27 mouse cellular contexts compared by ENCODE assay signal in the genomic region with DNA sequence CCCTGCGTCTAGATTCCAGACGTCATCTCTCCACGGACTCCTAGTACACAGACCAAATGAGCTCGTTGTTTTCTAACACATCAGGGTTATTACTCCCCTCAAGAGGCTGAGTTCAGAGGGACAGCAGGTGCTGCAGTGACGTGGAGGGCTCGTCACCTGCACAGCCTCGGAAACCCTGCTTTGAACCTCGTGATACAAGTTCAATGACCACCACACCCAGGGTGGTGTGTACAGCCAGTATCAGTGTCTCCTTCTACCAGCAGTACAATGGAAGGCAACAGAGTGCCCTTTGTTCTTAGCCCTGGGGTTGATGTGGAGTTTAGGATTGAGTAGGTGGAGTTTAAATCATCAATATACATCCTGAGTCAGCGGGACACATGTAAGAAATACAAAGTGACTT. TPM values are rescaled to one million over a fixed set of nuclear protein-coding genes. Genes with fewer than 3 reads are reported as not detected.
DNase-seq lines count a peak whose midpoint lies in the region; ATAC-seq and TF ChIP-seq lines count a peak whose summit lies in the region.
"Had no signal": no experiment of that assay in that cellular context is flagged by ENCODE, and none has a peak within 500 bp of the region (broad histone marks: within the 10 kb centered on the region; RNA-seq: fewer than 3 reads in every experiment).

No protein-coding gene starts in this region.

- TF ChIP-seq POLR2A in small intestine, adult 2 months (IDR thresholded peaks at IDR 0.05; ENCODE audit: low read depth, low read length) = no peak

- no peak for DNase-seq in intestine, embryonic 14.5 days (ENCODE audit: low spot score)
- DNase-seq in midbrain, embryonic 10.5 days (ENCODE audit: low spot score) = no peak
- DNase-seq in cerebellum, adult 9-10 months = no peak
- no peak for DNase-seq in thymus, postnatal 10 days (ENCODE audit: low spot score in 2 of 2)
- DNase-seq: adrenal gland, adult 2 months; adrenal gland, postnatal 14 days; cerebellum, adult 11 months; cerebellum, adult 2 months; cerebellum, postnatal 10 days; cerebellum, postnatal 36 days; embryo, embryonic 11 days; gastrocnemius, postnatal 25 days; heart, adult 18-20 months; heart, postnatal 10 days; heart, postnatal 36 days had no signal

- H3K4me2 ChIP-seq in intestine, embryonic 14.5 days (ENCODE audit: low read length) = no peak overlapping the region
- no peak overlapping the region for H3K4me2 ChIP-seq in intestine, embryonic 15.5 days (replicated peaks)
- H3K4me2 ChIP-seq: embryonic facial prominence, embryonic 13.5 days; forebrain, embryonic 12.5 days; forebrain, embryonic 15.5 days; heart, embryonic 12.5 days; heart, embryonic 15.5 days; hindbrain, embryonic 15.5 days had no signal

- H3K9ac ChIP-seq in intestine, embryonic 14.5 days (ENCODE audit: low read length) = no peak overlapping the region
- H3K9ac ChIP-seq in intestine, embryonic 15.5 days = no peak overlapping the region
- H3K9ac ChIP-seq: embryonic facial prominence, embryonic 13.5 days; forebrain, embryonic 12.5 days; forebrain, embryonic 15.5 days; heart, embryonic 12.5 days; heart, embryonic 15.5 days; hindbrain, embryonic 15.5 days had no signal

- peak; percentile 80 for ATAC-seq in intestine, embryonic 14.5 days (replicated peaks; ENCODE audit: low FRiP score, low TSS enrichment, low read depth)
- ATAC-seq in intestine, embryonic 15.5 days = peak; percentile 97
- ATAC-seq: CD4-positive, CD25-positive, alpha-beta regulatory T cell, adult 4 months; forebrain, embryonic 15.5 days had no signal

- no peak for TF ChIP-seq CTCF in small intestine, adult 2 months (IDR thresholded peaks at IDR 0.05; ENCODE audit: extremely low read depth, insufficient read length, insufficient replicate concordance, low read depth, low read length)

- no peaks in the 10 kb centered on the region for H3K4me1 ChIP-seq in intestine, embryonic 14.5 days (replicated peaks; ENCODE audit: control insufficient read depth, insufficient read depth, low read length)
- no peaks in the 10 kb centered on the region for H3K4me1 ChIP-seq in intestine, embryonic 15.5 days (replicated peaks)
- H3K4me1 ChIP-seq in small intestine, adult 2 months (ENCODE audit: control insufficient read depth, insufficient read depth, insufficient read length, low read length) = no peaks in the 10 kb centered on the region
- H3K4me1 ChIP-seq in midbrain, embryonic 10.5 days = no peaks in the 10 kb centered on the region
- H3K4me1 ChIP-seq: embryonic facial prominence, embryonic 10.5 days; embryonic facial prominence, embryonic 13.5 days; forebrain, embryonic 12.5 days; forebrain, embryonic 15.5 days; heart, embryonic 12.5 days; heart, embryonic 15.5 days; hindbrain, embryonic 10.5 days; hindbrain, embryonic 15.5 days had no signal

- H3K27me3 ChIP-seq in intestine, embryonic 14.5 days (replicated peaks; ENCODE audit: control insufficient read depth, insufficient read depth, low read length) = no peaks in the 10 kb centered on the region
- no peaks in the 10 kb centered on the region for H3K27me3 ChIP-seq in intestine, embryonic 15.5 days (replicated peaks)
- H3K27me3 ChIP-seq in small intestine, adult 2 months (ENCODE audit: control insufficient read depth, insufficient read depth, low read length) = no peaks in the 10 kb centered on the region
- no peaks in the 10 kb centered on the region for H3K27me3 ChIP-seq in midbrain, embryonic 10.5 days (ENCODE audit: low read depth, poor library complexity, severe bottlenecking)
- H3K27me3 ChIP-seq: embryonic facial prominence, embryonic 13.5 days; forebrain, embryonic 12.5 days; forebrain, embryonic 15.5 days; heart, embryonic 12.5 days; heart, embryonic 15.5 days; hindbrain, embryonic 15.5 days had no signal

- no peak overlapping the region for H3K27ac ChIP-seq in intestine, embryonic 14.5 days (ENCODE audit: low read depth)
- no peak overlapping the region for H3K27ac ChIP-seq in intestine, embryonic 15.5 days
- peak overlapping the region; percentile 48 for H3K27ac ChIP-seq in small intestine, adult 2 months (ENCODE audit: insufficient read depth, low read depth, low read length)
- H3K27ac ChIP-seq in midbrain, embryonic 10.5 days (replicated peaks) = no peak overlapping the region
- H3K27ac ChIP-seq: embryonic facial prominence, embryonic 10.5 days; embryonic facial prominence, embryonic 13.5 days; forebrain, embryonic 12.5 days; forebrain, embryonic 15.5 days; heart, embryonic 15.5 days; hindbrain, embryonic 10.5 days; hindbrain, embryonic 15.5 days had no signal

- H3K36me3 ChIP-seq in intestine, embryonic 14.5 days (ENCODE audit: control insufficient read depth, insufficient read depth, low read length) = no peaks in the 10 kb centered on the region
- no peaks in the 10 kb centered on the region for H3K36me3 ChIP-seq in intestine, embryonic 15.5 days
- H3K36me3 ChIP-seq in small intestine, adult 2 months (ENCODE audit: control insufficient read depth, insufficient read depth, low read length) = peaks cover 47% of the 10 kb centered on the region
- no peaks in the 10 kb centered on the region for H3K36me3 ChIP-seq in midbrain, embryonic 10.5 days
- H3K36me3 ChIP-seq: embryonic facial prominence, embryonic 10.5 days; embryonic facial prominence, embryonic 13.5 days; forebrain, embryonic 12.5 days; forebrain, embryonic 15.5 days; heart, embryonic 12.5 days; heart, embryonic 15.5 days; hindbrain, embryonic 10.5 days; hindbrain, embryonic 15.5 days had no signal

- H3K4me3 ChIP-seq in intestine, embryonic 14.5 days (ENCODE audit: low read depth, low read length) = no peak overlapping the region
- no peak overlapping the region for H3K4me3 ChIP-seq in intestine, embryonic 15.5 days (replicated peaks)
- no peak overlapping the region for H3K4me3 ChIP-seq in small intestine, adult 2 months (ENCODE audit: low read depth, low read length)
- no peak overlapping the region for H3K4me3 ChIP-seq in midbrain, embryonic 10.5 days
- H3K4me3 ChIP-seq: embryonic facial prominence, embryonic 10.5 days; embryonic facial prominence, embryonic 13.5 days; erythroblast, embryonic 14.5 days; forebrain, embryonic 12.5 days; forebrain, embryonic 15.5 days; heart, embryonic 12.5 days; heart, embryonic 15.5 days; hindbrain, embryonic 10.5 days; hindbrain, embryonic 15.5 days had no signal

- H3K9me3 ChIP-seq in intestine, embryonic 14.5 days (ENCODE audit: control insufficient read depth, low read length) = no peaks in the 10 kb centered on the region
- H3K9me3 ChIP-seq in intestine, embryonic 15.5 days = no peaks in the 10 kb centered on the region
- no peaks in the 10 kb centered on the region for H3K9me3 ChIP-seq in midbrain, embryonic 10.5 days (replicated peaks)
- H3K9me3 ChIP-seq: embryonic facial prominence, embryonic 10.5 days; embryonic facial prominence, embryonic 13.5 days; forebrain, embryonic 12.5 days; forebrain, embryonic 15.5 days; heart, embryonic 12.5 days; heart, embryonic 15.5 days; hindbrain, embryonic 10.5 days; hindbrain, embryonic 15.5 days had no signal

- WGBS in intestine, embryonic 14.5 days = 71% methylated on average over 9 of the region's 9 CpGs
- WGBS in intestine, embryonic 15.5 days = 67% methylated on average over 9 of the region's 9 CpGs
- WGBS in small intestine, adult 2 months = 28% methylated on average over 9 of the region's 9 CpGs
- WGBS in midbrain, embryonic 10.5 days = 92% methylated on average over 9 of the region's 9 CpGs

RNA-seq across cellular contexts. Expression of a gene that starts 21.2 kb away (rescaled TPM):
- polyA plus RNA-seq in intestine, embryonic 14.5 days (2014; fragmentation: Nextera tagmentation; extraction: Ambion mirVana) = 6.3 and 7.7 TPM in 2 replicates
- 7.1 and 7.3 TPM in 2 replicates for polyA plus RNA-seq in intestine, embryonic 15.5 days (2015; fragmentation: Nextera tagmentation; extraction: Ambion mirVana)
- 4.2 and 6.9 TPM in 2 replicates for polyA plus RNA-seq in small intestine, adult 2 months (2012; rRNA removed)
- 0.20 and 0.22 TPM in 2 replicates for polyA plus RNA-seq in midbrain, embryonic 10.5 days (2016; fragmentation: Nextera tagmentation; extraction: Ambion mirVana)
- polyA plus RNA-seq: erythroblast, embryonic 14.5 days had no signal

RNA-seq across cellular contexts. Expression of a gene that starts 42.4 kb away (rescaled TPM):
- 37.4 and 39.4 TPM in 2 replicates for polyA plus RNA-seq in intestine, embryonic 14.5 days (2014; fragmentation: Nextera tagmentation; extraction: Ambion mirVana)
- polyA plus RNA-seq in intestine, embryonic 15.5 days (2015; fragmentation: Nextera tagmentation; extraction: Ambion mirVana) = 39.7 and 41.2 TPM in 2 replicates
- polyA plus RNA-seq in small intestine, adult 2 months (2012; rRNA removed) = 9.6 and 14.6 TPM in 2 replicates
- 34.4 and 35.1 TPM in 2 replicates for polyA plus RNA-seq in midbrain, embryonic 10.5 days (2016; fragmentation: Nextera tagmentation; extraction: Ambion mirVana)

RNA-seq across cellular contexts. Expression of a gene that starts 51.5 kb away (rescaled TPM):
- polyA plus RNA-seq in intestine, embryonic 14.5 days (2014; fragmentation: Nextera tagmentation; extraction: Ambion mirVana) = 60.1 and 63.8 TPM in 2 replicates
- polyA plus RNA-seq in intestine, embryonic 15.5 days (2015; fragmentation: Nextera tagmentation; extraction: Ambion mirVana) = 62.6 and 74.2 TPM in 2 replicates
- 83.8 and 179 TPM in 2 replicates for polyA plus RNA-seq in small intestine, adult 2 months (2012; rRNA removed)
- polyA plus RNA-seq in midbrain, embryonic 10.5 days (2016; fragmentation: Nextera tagmentation; extraction: Ambion mirVana) = 37.0 and 38.8 TPM in 2 replicates
